Mouse (Mus musculus): ENCODE measurements around the gene Supt5. TPM values are rescaled to one million over a fixed set of nuclear protein-coding genes. Genes with fewer than 3 reads are reported as not detected.

Gene Supt5
- polyA plus RNA-seq, 1 experiment = 112 TPM

GRCm38 (mm10) chr7:28290165-28290564, 48.4 kb downstream of the Supt5 start:
- no peak for TF ChIP-seq CTCF (IDR thresholded peaks at IDR 0.05; ENCODE audit: extremely low read depth, insufficient read depth, insufficient read length, insufficient replicate concordance)
- TF ChIP-seq POLR2A (IDR thresholded peaks at IDR 0.05; ENCODE audit: low read depth, low read length) = no peak
- peaks cover 17% of the 10 kb centered on the region for H3K27me3 ChIP-seq (ENCODE audit: control insufficient read depth, insufficient read depth, low read length)
- H3K27ac ChIP-seq (ENCODE audit: insufficient read depth, low read length) = no peak overlapping the region
- no peaks in the 10 kb centered on the region for H3K36me3 ChIP-seq (ENCODE audit: control insufficient read depth, insufficient read depth, low read length)
- WGBS = 3% methylated on average over 18 of the region's 18 CpGs
- H3K4me1 ChIP-seq (ENCODE audit: control insufficient read depth, insufficient read depth, insufficient read length) = peaks cover 6% of the 10 kb centered on the region; the same call in 1 of the 2 replicates
- DNase-seq (ENCODE audit: low read depth in 1 of 2, low spot score in 2 of 2) = no peak
- no peak overlapping the region for H3K4me3 ChIP-seq (ENCODE audit: extremely low read depth, insufficient read depth, insufficient read length)

GRCm38 (mm10) chr7:28280630-28281029, 57.9 kb downstream of the Supt5 start:
- WGBS = 59% methylated on average over 7 of the region's 7 CpGs
- DNase-seq (ENCODE audit: low read depth in 1 of 2, low spot score in 2 of 2) = no peak
- no peak overlapping the region for H3K27ac ChIP-seq (ENCODE audit: insufficient read depth, low read length)

GRCm38 (mm10) chr7:28278279-28278652, 60.3 kb downstream of the Supt5 start:
- Histone ChIP-seq H3K27me3 (ENCODE audit: control insufficient read depth, insufficient read depth, low read length) (no peaks in the 10 kb centered on the region), H3K36me3 (ENCODE audit: control insufficient read depth, insufficient read depth, low read length) (no peaks in the 10 kb centered on the region), H3K4me1 (ENCODE audit: control insufficient read depth, insufficient read depth, insufficient read length) (peaks cover 8% of the 10 kb centered on the region), H3K4me3 (ENCODE audit: extremely low read depth, insufficient read depth, insufficient read length) (peak overlapping the region; percentile 94), H3K27ac (ENCODE audit: insufficient read depth, low read length) (no peak overlapping the region)
- WGBS = 92% methylated on average over 7 of the region's 7 CpGs
- no peak for TF ChIP-seq POLR2A (IDR thresholded peaks at IDR 0.05; ENCODE audit: low read depth, low read length)
- no peak for TF ChIP-seq CTCF (IDR thresholded peaks at IDR 0.05; ENCODE audit: extremely low read depth, insufficient read depth, insufficient read length, insufficient replicate concordance)
- DNase-seq (ENCODE audit: low read depth in 1 of 2, low spot score in 2 of 2) = no peak

More at GRCm38 (mm10) chr7:28280630-28281029, 57.9 kb downstream of the Supt5 start:
- Histone ChIP-seq H3K36me3 (ENCODE audit: control insufficient read depth, insufficient read depth, low read length) (no peaks in the 10 kb centered on the region), H3K4me3 (ENCODE audit: extremely low read depth, insufficient read depth, insufficient read length) (no peak overlapping the region), H3K4me1 (ENCODE audit: control insufficient read depth, insufficient read depth, insufficient read length) (peaks cover 8% of the 10 kb centered on the region), H3K27me3 (ENCODE audit: control insufficient read depth, insufficient read depth, low read length) (no peaks in the 10 kb centered on the region)
- TF ChIP-seq CTCF (IDR thresholded peaks at IDR 0.05; ENCODE audit: extremely low read depth, insufficient read depth, insufficient read length, insufficient replicate concordance) (no peak), POLR2A (IDR thresholded peaks at IDR 0.05; ENCODE audit: low read depth, low read length) (no peak)

- H3K27me3 ChIP-seq (ENCODE audit: control insufficient read depth, insufficient read depth, low read length) = no peaks in the 10 kb centered on the region
- peak; percentile 78 to 92 for DNase-seq (ENCODE audit: low read depth in 1 of 2, low spot score in 2 of 2)
- 5% methylated on average over 68 of the region's 68 CpGs for WGBS
Observed at GRCm38 (mm10) chr7:28277615-28278278, 60.8 kb downstream of the Supt5 start, which contains the start of gene Eid2b. Gene Eid2b (plus strand): TSS chr7:28277739.

GRCm38 (mm10) chr7:28277237-28277614, 61.3 kb downstream of the Supt5 start:
- Histone ChIP-seq H3K36me3 (ENCODE audit: control insufficient read depth, insufficient read depth, low read length) (no peaks in the 10 kb centered on the region), H3K4me3 (ENCODE audit: extremely low read depth, insufficient read depth, insufficient read length) (no peak overlapping the region), H3K27me3 (ENCODE audit: control insufficient read depth, insufficient read depth, low read length) (no peaks in the 10 kb centered on the region), H3K4me1 (ENCODE audit: control insufficient read depth, insufficient read depth, insufficient read length) (peaks cover 8% of the 10 kb centered on the region), H3K27ac (ENCODE audit: insufficient read depth, low read length) (no peak overlapping the region)
- TF ChIP-seq CTCF (IDR thresholded peaks at IDR 0.05; ENCODE audit: extremely low read depth, insufficient read depth, insufficient read length, insufficient replicate concordance) (no peak), POLR2A (IDR thresholded peaks at IDR 0.05; ENCODE audit: low read depth, low read length) (no peak; the same call in 1 of the 2 replicates)
- WGBS = 53% methylated on average over 8 of the region's 8 CpGs
- DNase-seq (ENCODE audit: low read depth in 1 of 2, low spot score in 2 of 2) = no peak

More at GRCm38 (mm10) chr7:28277615-28278278, 60.8 kb downstream of the Supt5 start, which contains the start of gene Eid2b:
- TF ChIP-seq CTCF (IDR thresholded peaks at IDR 0.05; ENCODE audit: extremely low read depth, insufficient read depth, insufficient read length, insufficient replicate concordance) = peak; percentile 98
- peak; percentile 16 for TF ChIP-seq POLR2A (IDR thresholded peaks at IDR 0.05; ENCODE audit: low read depth, low read length)
- H3K27ac ChIP-seq (ENCODE audit: insufficient read depth, low read length) = peak within 1 kb of the TSS; percentile 34; the same call in 1 of the 2 replicates
- peaks cover 8% of the 10 kb centered on the region for H3K4me1 ChIP-seq (ENCODE audit: control insufficient read depth, insufficient read depth, insufficient read length)
- H3K36me3 ChIP-seq (ENCODE audit: control insufficient read depth, insufficient read depth, low read length) = no peaks in the 10 kb centered on the region
- peak within 1 kb of the TSS; percentile 94 for H3K4me3 ChIP-seq (ENCODE audit: extremely low read depth, insufficient read depth, insufficient read length)

- H3K4me3 ChIP-seq (ENCODE audit: extremely low read depth, insufficient read depth, insufficient read length) = no peak overlapping the region
- H3K27me3 ChIP-seq (ENCODE audit: control insufficient read depth, insufficient read depth, low read length) = peaks cover 7% of the 10 kb centered on the region
- H3K27ac ChIP-seq (ENCODE audit: insufficient read depth, low read length) = no peak overlapping the region
- TF ChIP-seq POLR2A (IDR thresholded peaks at IDR 0.05; ENCODE audit: low read depth, low read length) = no peak
- no peak for TF ChIP-seq CTCF (IDR thresholded peaks at IDR 0.05; ENCODE audit: extremely low read depth, insufficient read depth, insufficient read length, insufficient replicate concordance)
- H3K36me3 ChIP-seq (ENCODE audit: control insufficient read depth, insufficient read depth, low read length) = no peaks in the 10 kb centered on the region
- WGBS = 72% methylated on average over 3 of the region's 3 CpGs
- H3K4me1 ChIP-seq (ENCODE audit: control insufficient read depth, insufficient read depth, insufficient read length) = peaks cover 7% of the 10 kb centered on the region; the same call in 1 of the 2 replicates
- DNase-seq (ENCODE audit: low read depth in 1 of 2, low spot score in 2 of 2) = no peak
Observed at GRCm38 (mm10) chr7:28271761-28272160, 66.8 kb downstream of the Supt5 start.

GRCm38 (mm10) chr7:28269355-28269754, 69.2 kb downstream of the Supt5 start:
- no peak for DNase-seq (ENCODE audit: low read depth in 1 of 2, low spot score in 2 of 2)
- H3K36me3 ChIP-seq (ENCODE audit: control insufficient read depth, insufficient read depth, low read length) = no peaks in the 10 kb centered on the region
- peaks cover 7% of the 10 kb centered on the region for H3K27me3 ChIP-seq (ENCODE audit: control insufficient read depth, insufficient read depth, low read length)
- no peak overlapping the region for H3K27ac ChIP-seq (ENCODE audit: insufficient read depth, low read length)
- H3K4me3 ChIP-seq (ENCODE audit: extremely low read depth, insufficient read depth, insufficient read length) = no peak overlapping the region
- 91% methylated on average over 12 of the region's 12 CpGs for WGBS
- peaks cover 7% of the 10 kb centered on the region; the same call in 1 of the 2 replicates for H3K4me1 ChIP-seq (ENCODE audit: control insufficient read depth, insufficient read depth, insufficient read length)
- TF ChIP-seq CTCF (IDR thresholded peaks at IDR 0.05; ENCODE audit: extremely low read depth, insufficient read depth, insufficient read length, insufficient replicate concordance) = no peak
- TF ChIP-seq POLR2A (IDR thresholded peaks at IDR 0.05; ENCODE audit: low read depth, low read length) = no peak
